ENCODE assay signal across 24 mouse cellular contexts in the genomic region with DNA sequence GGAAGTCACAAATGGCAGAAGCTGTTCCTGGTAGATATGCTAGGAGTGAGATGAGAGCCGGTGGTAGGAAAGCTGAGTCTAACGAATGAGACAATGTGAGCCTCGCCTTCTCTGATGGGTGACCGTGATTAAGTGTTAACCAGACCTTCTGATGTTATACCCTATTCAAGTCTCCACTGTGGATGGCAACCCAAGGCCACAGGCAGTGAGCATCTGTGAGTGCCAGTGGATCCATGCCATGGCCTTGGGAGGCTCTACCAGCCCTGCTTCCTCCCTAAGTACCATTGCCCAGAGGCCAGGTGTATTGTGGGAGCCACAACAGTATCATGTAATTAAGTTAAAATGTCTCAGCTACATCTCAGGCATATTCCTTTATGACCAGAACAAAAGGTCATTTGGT.
"Had no signal": no experiment of that assay in that cellular context is flagged by ENCODE, and none has a peak within 500 bp of the region (broad histone marks: within the 10 kb centered on the region; RNA-seq: fewer than 3 reads in every experiment).

No protein-coding gene starts in this region.

- H3K9me3 ChIP-seq: heart, embryonic 10.5 days; heart, embryonic 13.5 days; heart, embryonic 15.5 days; hindbrain, embryonic 13.5 days; hindbrain, embryonic 15.5 days; kidney, embryonic 15.5 days; limb, embryonic 13.5 days; limb, embryonic 15.5 days; liver, embryonic 12.5 days had no signal

- H3K27me3 ChIP-seq: heart, embryonic 15.5 days; kidney, embryonic 15.5 days; limb, embryonic 13.5 days; limb, embryonic 15.5 days had no signal

- H3K4me3 ChIP-seq: heart, embryonic 10.5 days; heart, embryonic 13.5 days; heart, embryonic 15.5 days; hindbrain, embryonic 13.5 days; hindbrain, embryonic 15.5 days; kidney, embryonic 15.5 days; limb, embryonic 13.5 days; limb, embryonic 15.5 days; liver, embryonic 12.5 days had no signal

- ATAC-seq: hindbrain, postnatal 0 days; intestine, embryonic 16.5 days; liver, embryonic 12.5 days had no signal

- H3K4me2 ChIP-seq: heart, embryonic 13.5 days; heart, embryonic 15.5 days; hindbrain, embryonic 13.5 days; hindbrain, embryonic 15.5 days; kidney, embryonic 15.5 days; limb, embryonic 13.5 days; limb, embryonic 15.5 days; liver, embryonic 12.5 days had no signal

- H3K36me3 ChIP-seq: heart, embryonic 10.5 days; heart, embryonic 13.5 days; heart, embryonic 15.5 days; hindbrain, embryonic 13.5 days; hindbrain, embryonic 15.5 days; kidney, embryonic 15.5 days; limb, embryonic 13.5 days; limb, embryonic 15.5 days; liver, embryonic 12.5 days had no signal

- DNase-seq: gastrocnemius, postnatal 14 days; gastrocnemius, postnatal 36 days; heart, postnatal 14 days; heart, postnatal 36 days; kidney, adult 11 months; kidney, adult 9 months; kidney, postnatal 14 days; layer of hippocampus, adult 9-11 months; layer of hippocampus, postnatal 36 days; left cerebral cortex, postnatal 4 days; lung, adult 18-20 months had no signal

- H3K4me1 ChIP-seq: liver, embryonic 12.5 days had no signal

- H3K9ac ChIP-seq: heart, embryonic 13.5 days; heart, embryonic 15.5 days; hindbrain, embryonic 13.5 days; hindbrain, embryonic 15.5 days; kidney, embryonic 15.5 days; limb, embryonic 13.5 days; limb, embryonic 15.5 days; liver, embryonic 12.5 days; liver, embryonic 14.5 days had no signal

- H3K27ac ChIP-seq: heart, embryonic 10.5 days; heart, embryonic 13.5 days; heart, embryonic 15.5 days; hindbrain, embryonic 13.5 days; hindbrain, embryonic 15.5 days; hindbrain, postnatal 0 days; kidney, embryonic 15.5 days; kidney, postnatal 0 days; limb, embryonic 13.5 days; limb, embryonic 15.5 days; liver, embryonic 12.5 days; liver, embryonic 14.5 days had no signal
